Mouse (Mus musculus): ENCODE data around the gene Sugct.

Sugct gene

GRCm38 (mm10) chr13:17296460-17296859 lies 398.9 kb downstream of the Sugct start:
- in situ Hi-C loops (cut with MboI): no loop called here

GRCm38 (mm10) chr13:17291057-17291456 lies 404.3 kb downstream of the Sugct start:
- in situ Hi-C loops (cut with MboI): no loop called here

GRCm38 (mm10) chr13:17288377-17288776 lies 407.0 kb downstream of the Sugct start:
- in situ Hi-C loops (cut with MboI): no loop called here

GRCm38 (mm10) chr13:17245936-17246335 lies 449.4 kb downstream of the Sugct start:
- in situ Hi-C loops (cut with MboI): no loop called here

GRCm38 (mm10) chr13:17216524-17216923 lies 478.8 kb downstream of the Sugct start:
- in situ Hi-C loops (cut with MboI): no loop called here

- in situ Hi-C loops (cut with MboI): no loop called here
Observed at GRCm38 (mm10) chr13:17212681-17213080, 482.7 kb downstream of the Sugct start.

- in situ Hi-C loops (cut with MboI): no loop called here
Observed at GRCm38 (mm10) chr13:17190180-17190762, 505.1 kb downstream of the Sugct start.

- in situ Hi-C loops (cut with MboI): no loop called here
Observed at GRCm38 (mm10) chr13:17185253-17185652, 510.1 kb downstream of the Sugct start.

- in situ Hi-C loops (cut with MboI): no loop called here
Observed at GRCm38 (mm10) chr13:17165917-17166316, 529.4 kb downstream of the Sugct start.

GRCm38 (mm10) chr13:17164721-17165120 lies 530.6 kb downstream of the Sugct start:
- in situ Hi-C loops (cut with MboI): no loop called here

- in situ Hi-C loops (cut with MboI): no loop called here
Observed at GRCm38 (mm10) chr13:17146441-17146992, 548.8 kb downstream of the Sugct start.

GRCm38 (mm10) chr13:17116073-17116472 lies 579.3 kb downstream of the Sugct start:
- in situ Hi-C loops (cut with MboI): no loop called here

- in situ Hi-C loops (cut with MboI): no loop called here
Observed at GRCm38 (mm10) chr13:17102372-17102771, 593.0 kb downstream of the Sugct start.

GRCm38 (mm10) chr13:17086547-17086946 lies 608.8 kb downstream of the Sugct start:
- in situ Hi-C loops (cut with MboI): no loop called here

- in situ Hi-C loops (cut with MboI): no loop called here
Observed at GRCm38 (mm10) chr13:17086146-17086545, 609.2 kb downstream of the Sugct start.

- in situ Hi-C loops (cut with MboI): no loop called here
Observed at GRCm38 (mm10) chr13:17084946-17085852, 610.2 kb downstream of the Sugct start.

GRCm38 (mm10) chr13:17081618-17082017 lies 613.7 kb downstream of the Sugct start:
- in situ Hi-C loops (cut with MboI): no loop called here

GRCm38 (mm10) chr13:17065552-17065951 lies 629.8 kb downstream of the Sugct start:
- in situ Hi-C loops (cut with MboI): no loop called here

GRCm38 (mm10) chr13:17056650-17057049 lies 638.7 kb downstream of the Sugct start:
- in situ Hi-C loops (cut with MboI): no loop called here

- in situ Hi-C loops (cut with MboI): no loop called here
Observed at GRCm38 (mm10) chr13:17043426-17044224, 651.7 kb downstream of the Sugct start.

- in situ Hi-C loops (cut with MboI): no loop called here
Observed at GRCm38 (mm10) chr13:17042332-17042731, 653.0 kb downstream of the Sugct start.

- in situ Hi-C loops (cut with MboI): no loop called here
Observed at GRCm38 (mm10) chr13:17039727-17040126, 655.6 kb downstream of the Sugct start.
